In the genomic region with DNA sequence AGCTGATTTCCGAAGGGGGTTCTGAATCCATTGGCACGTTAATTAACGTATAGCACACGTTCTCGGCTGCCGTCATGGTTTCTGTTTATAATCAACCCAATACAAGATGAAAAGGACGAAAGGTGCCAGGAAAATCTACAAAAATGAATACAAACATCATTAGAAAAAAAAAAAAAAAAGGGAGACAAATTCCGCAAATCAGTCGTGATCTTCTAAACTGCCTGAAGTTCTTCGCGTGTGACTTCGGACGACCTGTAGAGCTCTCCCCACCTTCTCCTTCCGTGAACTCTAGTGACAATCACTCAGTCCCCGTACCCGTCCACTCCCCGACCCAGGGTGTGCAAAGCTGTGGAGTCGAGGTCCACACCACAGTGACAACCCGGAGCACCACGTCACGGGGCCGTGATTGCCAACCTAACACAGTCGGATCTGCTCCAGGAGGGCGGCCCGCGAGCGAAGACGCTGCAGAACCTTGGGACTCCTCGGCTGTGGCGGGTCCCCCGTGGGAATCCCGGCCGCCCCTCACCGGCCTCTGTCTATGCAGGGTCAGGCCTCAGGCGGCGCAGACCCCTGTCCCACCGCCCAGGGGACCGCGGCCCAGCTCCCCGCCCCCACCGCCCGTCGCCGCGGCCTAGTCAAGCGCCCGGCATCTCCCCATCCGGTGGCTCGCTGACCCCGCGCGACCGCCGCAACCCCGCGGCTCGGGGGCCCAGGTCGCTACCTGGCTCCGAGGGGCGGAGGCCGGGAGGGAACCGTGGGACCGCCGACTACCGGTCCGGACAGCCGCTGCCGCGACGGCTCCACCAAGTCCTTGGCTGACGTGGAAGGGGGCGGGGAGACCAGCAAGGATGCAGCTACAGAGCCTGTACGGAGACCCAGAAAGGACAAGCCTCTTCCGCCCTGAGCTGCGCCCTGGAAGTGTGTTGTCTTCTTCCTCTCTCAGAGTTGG, we compare ENCODE assay signal across 8 mouse cellular contexts. TPM values are rescaled to one million over a fixed set of nuclear protein-coding genes. Genes with fewer than 3 reads are reported as not detected.
A peak's percentile ranks its signal among the peaks of the same experiment; 100 is the strongest.
DNase-seq lines count a peak whose midpoint lies in the region; ATAC-seq and TF ChIP-seq lines count a peak whose summit lies in the region.

A gene (minus strand): TSS at position 827 of the 949 bp plus-strand sequence.

- peak within 1 kb of the TSS; percentile 89 for H3ac ChIP-seq in C2C12 (ENCODE audit: control insufficient read depth, insufficient read length, low read depth)

- ATAC-seq in heart, embryonic 12.5 days (ENCODE audit: insufficient number of reproducible peaks, low FRiP score), result peak; percentile 98
- peak; percentile 98 for ATAC-seq in liver, embryonic 12.5 days
- ATAC-seq in stomach, embryonic 15.5 days (ENCODE audit: insufficient read depth, low FRiP score, low read depth), result peak; percentile 97

- H3K36me3 ChIP-seq in C2C12 (ENCODE audit: control insufficient read depth, insufficient read depth), result peaks cover 28% of the 10 kb centered on the region
- peaks cover 19% of the 10 kb centered on the region for H3K36me3 ChIP-seq in erythroblast, embryonic 14.5 days (ENCODE audit: control insufficient read depth)
- peaks cover 29% of the 10 kb centered on the region for H3K36me3 ChIP-seq in heart, embryonic 12.5 days
- peaks cover 30% of the 10 kb centered on the region for H3K36me3 ChIP-seq in liver, embryonic 12.5 days
- peaks cover 16% of the 10 kb centered on the region for H3K36me3 ChIP-seq in stomach, embryonic 15.5 days

- peaks cover 10% of the 10 kb centered on the region for H3K79me3 ChIP-seq in C2C12 (ENCODE audit: low read depth)

- no peak for TF ChIP-seq CTCF in C2C12 (IDR thresholded peaks at IDR 0.05; ENCODE audit: control insufficient read depth, insufficient read depth, insufficient read length)
- no peak for TF ChIP-seq CTCF in brain, embryonic 14.5 days (IDR thresholded peaks at IDR 0.05; ENCODE audit: borderline replicate concordance, extremely low read depth, insufficient read depth, insufficient read length)

- peak within 1 kb of the TSS; percentile 98 for H3K9ac ChIP-seq in heart, embryonic 12.5 days
- peak within 1 kb of the TSS; percentile 96 for H3K9ac ChIP-seq in liver, embryonic 12.5 days
- peak within 1 kb of the TSS; percentile 95 for H3K9ac ChIP-seq in stomach, embryonic 15.5 days

- H3K27ac ChIP-seq in heart, embryonic 12.5 days (ENCODE audit: poor library complexity, severe bottlenecking), result peak within 1 kb of the TSS; percentile 59
- peak within 1 kb of the TSS; percentile 78 for H3K27ac ChIP-seq in liver, embryonic 12.5 days
- peak within 1 kb of the TSS; percentile 55 for H3K27ac ChIP-seq in stomach, embryonic 15.5 days

- peak; percentile 97 for DNase-seq in brain, embryonic 14.5 days (ENCODE audit: low read depth)
- DNase-seq in kidney, postnatal 10 days, result peak; percentile 96
- peak; percentile 82 to 89 for DNase-seq in natural killer cell, adult 2 months (ENCODE audit: low spot score in 2 of 2)

- H3K4me1 ChIP-seq in erythroblast, embryonic 14.5 days (ENCODE audit: control insufficient read depth), result peaks cover 19% of the 10 kb centered on the region
- H3K4me1 ChIP-seq in heart, embryonic 12.5 days (replicated peaks), result peaks cover 6% of the 10 kb centered on the region; the same call in 1 of the 2 replicates
- peaks cover 13% of the 10 kb centered on the region for H3K4me1 ChIP-seq in liver, embryonic 12.5 days
- 0 out of 2 replicates have a peak, but pooled peaks cover 3% of the 10 kb centered on the region for H3K4me1 ChIP-seq in stomach, embryonic 15.5 days

- H3K4me2 ChIP-seq in heart, embryonic 12.5 days, result peak within 1 kb of the TSS; percentile 73
- H3K4me2 ChIP-seq in liver, embryonic 12.5 days, result peak within 1 kb of the TSS; percentile 80
- H3K4me2 ChIP-seq in stomach, embryonic 15.5 days, result peak within 1 kb of the TSS; percentile 51

- peaks cover 21% of the 10 kb centered on the region for H3K79me2 ChIP-seq in C2C12 (ENCODE audit: control insufficient read depth, insufficient read depth)

- H3K27me3 ChIP-seq in C2C12 (ENCODE audit: control insufficient read depth, insufficient read depth, insufficient read length), result no peaks in the 10 kb centered on the region
- no peaks in the 10 kb centered on the region for H3K27me3 ChIP-seq in erythroblast, embryonic 14.5 days (ENCODE audit: control insufficient read depth)
- no peaks in the 10 kb centered on the region for H3K27me3 ChIP-seq in heart, embryonic 12.5 days (replicated peaks)
- H3K27me3 ChIP-seq in liver, embryonic 12.5 days (replicated peaks), result no peaks in the 10 kb centered on the region
- H3K27me3 ChIP-seq in stomach, embryonic 15.5 days (replicated peaks), result no peaks in the 10 kb centered on the region

- peak within 1 kb of the TSS; percentile 57 for H3K4me3 ChIP-seq in C2C12 (ENCODE audit: insufficient read depth, poor library complexity, severe bottlenecking)
- H3K4me3 ChIP-seq in erythroblast, embryonic 14.5 days (replicated peaks), result peak within 1 kb of the TSS; percentile 86
- H3K4me3 ChIP-seq in heart, embryonic 12.5 days, result peak within 1 kb of the TSS; percentile 79
- peak within 1 kb of the TSS; percentile 99 for H3K4me3 ChIP-seq in liver, embryonic 12.5 days
- H3K4me3 ChIP-seq in stomach, embryonic 15.5 days (replicated peaks), result peak within 1 kb of the TSS; percentile 96

- 2% methylated on average over 74 of the region's 75 CpGs for WGBS in heart, embryonic 12.5 days
- WGBS in liver, embryonic 12.5 days (ENCODE audit: insufficient replicate concordance), result 3% methylated on average over 75 of the region's 75 CpGs
- under 1% methylated on average over 73 of the region's 75 CpGs for WGBS in stomach, embryonic 15.5 days

- no peaks in the 10 kb centered on the region for H3K9me3 ChIP-seq in erythroblast, embryonic 14.5 days (ENCODE audit: control insufficient read depth, low read length)
- H3K9me3 ChIP-seq in heart, embryonic 12.5 days (replicated peaks), result peaks cover 3% of the 10 kb centered on the region; the same call in 1 of the 2 replicates
- H3K9me3 ChIP-seq in liver, embryonic 12.5 days (replicated peaks), result no peaks in the 10 kb centered on the region
- H3K9me3 ChIP-seq in stomach, embryonic 15.5 days, result no peaks in the 10 kb centered on the region

- TF ChIP-seq POLR2A in brain, embryonic 14.5 days (IDR thresholded peaks at IDR 0.05; ENCODE audit: borderline replicate concordance, extremely low read depth, insufficient read depth, insufficient read length, poor library complexity, severe bottlenecking), result peak; percentile 65; the same call in 1 of the 2 replicates

TF ChIP-seq in C2C12, 6 proteins besides CTCF, POLR2A, EP300 and RAD21:
- TF ChIP-seq USF1 (IDR thresholded peaks at IDR 0.05; ENCODE audit: low read depth) (no peak), MYOG (IDR thresholded peaks at IDR 0.05; ENCODE audit: control insufficient read depth, extremely low read depth, insufficient read length) (no peak), FOSL1 (IDR thresholded peaks at IDR 0.05; ENCODE audit: insufficient read depth, low read length, poor library complexity, severe bottlenecking) (no peak), CEBPB (IDR thresholded peaks at IDR 0.05; ENCODE audit: low read depth) (no peak), MAX (IDR thresholded peaks at IDR 0.05) (no peak), MYOD1 (IDR thresholded peaks at IDR 0.05; ENCODE audit: control insufficient read depth, insufficient read length, low read depth) (no peak)
TF ChIP-seq in C2C12: peak in this region for 0.

RNA-seq across cellular contexts. Expression of the gene that starts here (rescaled TPM):
- 53.9 TPM for polyA plus RNA-seq in C2C12 (2012; fragmentation: generic; extraction: Trizol)
- 62.0 and 68.6 TPM in 2 replicates for polyA plus RNA-seq in brain, embryonic 14.5 days (2012; rRNA removed)
- 0.14 and 0.22 TPM in 2 replicates for polyA plus RNA-seq in erythroblast, embryonic 14.5 days (2012)
- 93.1 and 93.4 TPM in 2 replicates for polyA plus RNA-seq in heart, embryonic 12.5 days (2016; fragmentation: Nextera tagmentation; extraction: Ambion mirVana)
- polyA plus RNA-seq in liver, embryonic 12.5 days (2016; fragmentation: Nextera tagmentation; extraction: Ambion mirVana), result 63.4 and 64.4 TPM in 2 replicates
- polyA plus RNA-seq in stomach, embryonic 15.5 days (2015; fragmentation: Nextera tagmentation; extraction: Ambion mirVana), result 111 and 127 TPM in 2 replicates

Comparison
In these comparisons a context has a peak if more than half of its experiments do, and no peak if none do; other contexts are left out.
1. Peak in every context shown above with its lines: DNase-seq, ATAC-seq, H3K4me3 ChIP-seq and H3K27ac ChIP-seq.
2. RNA of the gene that starts here (polyA plus RNA-seq): 111 to 127 TPM in stomach, embryonic 15.5 days, 93.1 to 93.4 TPM in heart, embryonic 12.5 days, 62.0 to 68.6 TPM in brain, embryonic 14.5 days, 63.4 to 64.4 TPM in liver, embryonic 12.5 days and 53.9 TPM in C2C12 (single experiment); 0.14 to 0.22 TPM in erythroblast, embryonic 14.5 days; every median in the first group is over 10 times any median in the second.